Mouse (Mus musculus): Measurements from ENCODE around the gene Tmc8.
A peak's percentile ranks its signal among the peaks of the same experiment; 100 is the strongest.
"Not testable (repeated sequence)": the region's sequence is repeated elsewhere in the genome, so short reads cannot be mapped to it uniquely, and the experiment has no call there.

The Tmc8 gene

DNA sequence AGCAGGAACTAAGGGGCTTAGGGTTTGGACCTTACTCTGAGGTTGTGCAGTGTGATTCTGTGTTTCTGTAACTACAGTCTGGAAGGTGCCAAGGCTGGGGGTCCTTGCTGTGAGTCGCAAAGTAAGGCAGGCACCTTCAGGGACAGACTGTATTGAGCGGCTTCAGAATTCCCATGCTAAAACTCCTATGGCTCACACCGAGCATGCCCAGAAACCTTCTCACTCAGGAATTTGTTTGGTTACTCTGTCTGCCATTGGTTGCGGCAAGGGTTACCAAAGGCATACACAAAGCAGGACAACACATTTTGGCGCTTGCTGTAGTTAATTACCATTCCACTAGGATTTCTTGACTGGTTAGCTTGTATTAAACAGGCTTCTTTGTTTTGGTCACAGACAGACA, 44.3 kb downstream of the Tmc8 start:
- DNase-seq = no peak

DNA sequence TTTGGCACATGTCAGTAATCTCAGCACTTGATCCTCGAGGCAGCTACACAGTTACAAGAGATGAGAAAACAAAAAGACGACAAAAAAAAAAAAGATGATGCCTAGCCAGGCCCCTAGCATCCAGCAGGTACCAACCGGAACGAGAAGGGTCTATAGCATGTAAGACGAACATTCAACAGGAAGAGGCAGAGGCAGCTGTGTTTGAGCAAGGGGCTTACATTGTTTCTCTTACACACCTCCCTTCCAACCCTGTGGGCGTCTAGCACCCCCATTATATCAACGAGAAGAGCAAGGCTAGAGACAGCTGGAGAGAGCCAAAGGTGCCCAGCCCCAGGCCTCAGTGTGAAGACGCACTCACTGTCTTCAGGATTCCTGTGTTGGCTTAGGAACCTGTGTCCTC, 45.0 kb downstream of the Tmc8 start:
- no peak for DNase-seq

DNA sequence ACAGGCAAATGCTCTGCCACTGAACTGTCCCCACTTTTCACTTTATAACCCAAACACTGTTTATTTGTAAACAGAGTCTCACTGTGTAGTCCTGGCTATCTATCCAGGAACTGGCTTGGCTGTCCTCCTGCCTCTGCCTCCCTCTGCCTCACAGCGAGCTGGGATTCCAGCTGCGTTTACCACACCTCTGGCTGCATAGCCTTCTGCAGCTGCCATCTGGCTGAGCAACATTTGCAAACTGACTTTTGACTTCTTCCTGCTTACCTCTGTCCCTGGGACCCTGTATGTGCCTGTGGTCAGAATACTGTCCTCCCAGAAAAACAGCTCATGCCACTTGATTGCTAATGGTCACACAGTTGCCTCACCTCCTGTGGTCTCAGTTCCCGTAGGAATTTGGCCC, 45.5 kb downstream of the Tmc8 start:
- DNase-seq = no peak

- DNase-seq = no peak
Observed at GRCm38 (mm10) chr11:117828149-117828887, 46.4 kb downstream of the Tmc8 start.

DNA sequence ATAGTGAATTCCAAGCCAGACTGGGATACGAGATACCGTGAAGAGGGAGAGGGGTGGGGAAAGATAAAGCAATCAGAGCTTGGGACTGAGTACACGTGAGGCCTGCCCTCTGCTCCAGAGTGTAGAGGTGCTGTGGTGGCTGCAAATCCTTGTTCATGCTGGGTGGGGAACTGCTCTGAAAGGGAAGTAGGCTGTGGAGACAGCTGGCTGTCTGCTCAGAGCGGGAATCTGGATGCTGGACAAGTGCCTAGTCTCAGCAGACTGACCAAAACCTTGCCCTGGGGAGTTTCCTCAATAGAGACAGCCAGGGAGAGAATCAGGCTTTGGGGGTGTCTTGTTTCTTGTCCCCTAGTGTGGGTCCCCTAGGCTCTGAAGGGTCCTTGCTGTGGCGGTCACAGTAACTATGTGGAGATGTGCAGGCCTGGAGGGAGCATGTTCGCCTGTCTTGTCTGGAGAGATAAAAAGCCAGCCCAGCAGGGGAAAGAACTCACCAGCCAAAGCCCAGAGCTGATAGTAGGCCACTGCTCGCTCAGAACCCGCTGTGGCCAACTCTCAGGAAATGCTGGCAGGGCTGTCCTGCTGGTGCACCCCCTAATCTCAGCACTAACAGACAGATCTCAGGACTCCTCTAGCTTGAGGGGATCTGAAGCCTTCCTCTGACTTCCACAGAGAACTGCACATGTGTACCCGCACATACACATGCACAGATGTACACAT, 47.2 kb downstream of the Tmc8 start:
- no peak for DNase-seq

DNA sequence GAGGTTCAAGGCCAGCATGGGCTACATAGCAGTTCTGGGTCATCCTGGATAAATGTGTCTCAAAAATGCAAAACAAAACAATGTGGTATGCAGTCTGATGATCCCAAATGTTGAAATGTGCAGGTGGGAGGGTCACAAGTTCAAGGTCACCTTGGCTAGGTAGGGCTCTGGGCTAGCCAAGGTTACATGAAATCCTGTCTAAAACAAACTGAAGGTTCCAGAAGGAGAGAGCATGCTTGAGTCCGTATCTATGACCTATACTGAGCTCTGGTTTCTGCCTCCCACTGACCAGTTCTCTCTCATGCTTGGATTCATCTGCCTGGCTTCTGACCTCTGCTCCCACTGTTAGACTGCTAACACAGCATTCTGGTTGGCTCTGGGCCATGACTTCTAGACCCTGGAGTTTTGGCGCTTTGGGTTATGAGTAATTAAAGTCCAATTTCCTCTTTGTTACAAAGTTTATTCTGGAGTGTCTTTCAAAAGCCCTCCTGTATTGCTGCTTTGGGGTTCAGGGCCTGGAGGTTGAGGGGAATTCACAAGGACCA, 47.9 kb downstream of the Tmc8 start:
- no peak for DNase-seq

GRCm38 (mm10) chr11:117830401-117830800, 48.5 kb downstream of the Tmc8 start:
- DNase-seq = no peak

DNA sequence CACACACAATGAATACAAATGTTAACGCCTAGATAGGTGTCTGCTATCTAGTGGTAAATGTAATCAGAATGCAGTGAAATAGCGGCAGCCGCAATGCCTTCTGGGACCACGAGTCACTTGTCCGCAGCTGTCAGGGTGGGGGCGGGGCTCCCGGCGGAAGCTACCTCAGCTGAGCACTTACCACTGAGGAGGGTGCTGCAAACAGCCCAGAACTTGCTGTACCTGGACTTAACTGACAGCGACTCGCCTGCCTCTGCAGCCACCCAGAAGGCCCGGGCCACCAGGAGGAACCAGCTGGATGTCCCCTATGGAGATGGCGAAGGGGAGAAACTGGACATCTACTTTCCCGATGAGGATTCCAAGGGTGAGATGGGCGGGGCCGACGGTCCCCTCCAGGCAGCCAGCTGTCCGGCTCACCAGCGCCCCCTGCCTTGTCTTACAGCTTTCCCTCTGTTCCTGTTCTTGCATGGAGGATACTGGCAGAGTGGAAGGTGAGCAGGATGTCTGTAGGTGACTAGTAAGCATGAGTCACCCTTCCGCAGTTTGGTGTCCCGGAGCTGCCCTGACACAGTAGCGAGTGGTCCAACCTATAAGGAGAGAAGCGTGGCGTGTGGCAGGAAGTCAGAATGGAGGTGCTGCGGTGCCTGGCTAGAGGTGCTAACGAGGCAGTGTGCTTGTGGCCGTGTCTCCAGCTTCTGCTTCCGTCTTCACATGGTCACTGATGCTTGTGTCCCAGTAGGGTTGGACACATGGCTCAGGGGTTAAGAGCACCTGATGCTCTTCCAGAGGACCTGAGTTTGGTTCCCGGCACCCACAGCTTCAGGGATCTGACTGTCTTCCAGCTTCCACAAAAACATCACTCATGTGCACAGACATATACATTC, 50.5 kb downstream of the Tmc8 start:
- DNase-seq = peak; percentile 76

GRCm38 (mm10) chr11:117833509-117833908, 51.6 kb downstream of the Tmc8 start:
- not testable (repeated sequence) for DNase-seq

DNA sequence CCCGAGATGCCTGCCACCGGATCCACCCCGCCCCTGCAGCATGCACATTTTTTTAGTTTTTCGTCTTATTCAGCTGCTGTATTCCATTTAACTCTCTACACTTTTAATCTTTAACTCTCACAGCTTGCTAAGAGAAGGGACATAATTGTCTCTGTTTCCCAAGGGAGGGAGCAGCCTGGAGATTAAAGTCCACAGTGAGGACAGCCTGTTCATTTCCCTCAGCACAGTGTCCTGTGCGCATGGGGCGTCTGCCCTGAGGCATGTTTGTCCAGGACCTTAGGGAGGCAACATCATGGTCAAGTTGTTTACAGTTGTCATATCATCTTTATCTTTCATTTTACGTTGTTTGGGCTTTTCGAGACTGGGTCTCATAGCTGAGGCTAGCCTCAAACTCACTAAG, 52.2 kb downstream of the Tmc8 start:
- DNase-seq = no peak

- DNase-seq = peak; percentile 77
Observed at GRCm38 (mm10) chr11:117836306-117836705, 54.4 kb downstream of the Tmc8 start.

GRCm38 (mm10) chr11:117838572-117838971, 56.7 kb downstream of the Tmc8 start:
- DNase-seq = no peak

DNA sequence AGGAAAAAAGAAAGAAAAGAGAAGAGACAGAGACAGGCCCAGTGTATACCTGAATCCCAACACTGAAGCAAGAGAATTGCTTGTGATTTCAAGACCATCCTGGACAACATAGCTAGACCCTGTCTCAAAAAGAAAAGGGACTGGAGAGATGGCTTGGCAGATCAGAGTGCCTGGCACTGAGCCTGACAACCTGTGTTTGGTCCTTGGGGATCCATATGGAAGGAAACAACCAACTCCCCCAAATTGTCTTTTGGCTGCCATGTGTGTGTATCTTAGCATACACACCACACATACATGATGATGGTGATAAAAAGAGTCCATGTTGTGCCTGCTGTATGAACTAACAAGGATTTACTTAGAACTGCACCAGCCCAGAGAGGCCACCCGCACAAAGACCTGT, 57.1 kb downstream of the Tmc8 start:
- no peak for DNase-seq

GRCm38 (mm10) chr11:117840910-117841309, 59.0 kb downstream of the Tmc8 start:
- no peak for DNase-seq
